Mouse (Mus musculus) intestine, embryonic 16.5 days (tissue): ENCODE measurements around the gene Hsd3b1. TPM values are rescaled to one million over a fixed set of nuclear protein-coding genes. Genes with fewer than 3 reads are reported as not detected.

Experiments used
- ATAC-seq: fragments of 200-750 bp; cut with Nextera tagmentation; 2 replicates; pipeline ENCODE4 v1.8.0; 2017; ENCODE audit warnings: moderate TSS enrichment, moderate library complexity
- H3K27ac ChIP-seq: fragments of 300-500 bp; sonication (generic); 2 replicates; pipeline ENCODE4 v1.5.1; 2014; ENCODE audit warnings: mild to moderate bottlenecking, low read length
- H3K27me3 ChIP-seq: fragments of 300-500 bp; sonication (generic); replicated peaks from 2 replicates; pipeline ENCODE4 v1.6.1; 2014; ENCODE audit warnings: low read length, control low read depth, mixed read lengths; ENCODE audit not compliant: control insufficient read depth, insufficient read depth
- H3K36me3 ChIP-seq: fragments of 300-500 bp; sonication (generic); 2 replicates; pipeline ENCODE4 v1.6.1; 2014; ENCODE audit warnings: low read length, control low read depth; ENCODE audit not compliant: control insufficient read depth, insufficient read depth
- H3K4me1 ChIP-seq: fragments of 300-500 bp; sonication (generic); 2 replicates; pipeline ENCODE4 v1.6.1; 2014; ENCODE audit warnings: low read length, control low read depth, mixed read lengths; ENCODE audit not compliant: control insufficient read depth, insufficient read depth
- H3K4me2 ChIP-seq: fragments of 300-500 bp; sonication (generic); 2 replicates; pipeline ENCODE4 v1.6.1; 2014; ENCODE audit warnings: low read depth, low read length, control low read depth
- H3K4me3 ChIP-seq: fragments of 300-500 bp; sonication (generic); 2 replicates; pipeline ENCODE4 v1.5.1; 2014; ENCODE audit warnings: mild to moderate bottlenecking, low read length
- H3K9ac ChIP-seq: fragments of 300-500 bp; sonication (generic); 2 replicates; pipeline ENCODE4 v1.6.1; 2014; ENCODE audit warnings: low read depth, low read length
- H3K9me3 ChIP-seq: fragments of 300-500 bp; sonication (generic); 2 replicates; pipeline ENCODE4 v1.6.1; 2016; ENCODE audit warnings: low read length, control low read depth; ENCODE audit not compliant: control insufficient read depth
- WGBS: fragments of 180-500 bp; shearing (Covaris S2); extraction: QIAGEN DNeasy Blood & Tissue Kit; methylation state at CpG from one replicate; pipeline ENCODE4 v1.1.7; 2014; 5-methylcytosine and 5-hydroxymethylcytosine counted together
- polyA plus RNA-seq: library from polyadenylated mRNA; unstranded; fragments of >200 nt; fragmentation: Nextera tagmentation; extraction: Ambion mirVana; gene quantifications from 2 replicates; pipeline ENCODE4 v1.2.1, GENCODE M21; 2015

The Hsd3b1 gene
- polyA plus RNA-seq, 1 experiment from 2014 or later: 16.6 TPM

GRCm38 (mm10) chr3:98862800-98863199, 3.2 kb upstream of the Hsd3b1 start:
- H3K4me3 ChIP-seq: no peak overlapping the region
- 93% methylated on average over 1 of the region's 1 CpGs for WGBS
- no peaks in the 10 kb centered on the region for H3K36me3 ChIP-seq
- ATAC-seq: no peak
- H3K27ac ChIP-seq: no peak overlapping the region
- H3K27me3 ChIP-seq: no peaks in the 10 kb centered on the region
- no peak overlapping the region for H3K9ac ChIP-seq
- H3K9me3 ChIP-seq: no peaks in the 10 kb centered on the region
- H3K4me1 ChIP-seq: no peaks in the 10 kb centered on the region
- no peak overlapping the region for H3K4me2 ChIP-seq

DNA sequence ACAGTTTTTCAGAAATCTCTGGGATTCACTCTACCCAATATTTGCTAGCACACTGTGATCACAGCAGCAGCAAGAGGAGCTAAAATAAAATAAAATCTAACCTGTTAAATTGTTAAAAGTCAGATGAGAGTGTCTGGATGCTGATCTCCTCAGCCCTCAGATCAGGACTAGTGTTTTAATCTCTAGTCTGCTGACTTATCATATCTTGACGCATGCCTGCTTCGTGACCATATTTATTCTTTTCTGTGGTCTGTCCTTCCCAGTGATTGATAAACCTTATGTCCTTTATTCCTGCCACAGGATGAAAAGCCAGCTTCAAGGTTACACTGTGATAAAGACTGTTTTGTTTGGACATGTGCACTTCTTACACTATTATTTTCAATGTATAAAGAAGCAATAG, 1.5 kb downstream of the Hsd3b1 start:
- no peak overlapping the region for H3K27ac ChIP-seq
- H3K27me3 ChIP-seq: no peaks in the 10 kb centered on the region
- H3K4me2 ChIP-seq: no peak overlapping the region
- no peaks in the 10 kb centered on the region; the same call in 1 of the 2 replicates for H3K4me1 ChIP-seq
- H3K4me3 ChIP-seq: no peak overlapping the region
- no peak overlapping the region for H3K9ac ChIP-seq
- no peaks in the 10 kb centered on the region for H3K9me3 ChIP-seq
- no peak for ATAC-seq
- no peaks in the 10 kb centered on the region for H3K36me3 ChIP-seq
- 69% methylated on average over 2 of the region's 2 CpGs for WGBS

DNA sequence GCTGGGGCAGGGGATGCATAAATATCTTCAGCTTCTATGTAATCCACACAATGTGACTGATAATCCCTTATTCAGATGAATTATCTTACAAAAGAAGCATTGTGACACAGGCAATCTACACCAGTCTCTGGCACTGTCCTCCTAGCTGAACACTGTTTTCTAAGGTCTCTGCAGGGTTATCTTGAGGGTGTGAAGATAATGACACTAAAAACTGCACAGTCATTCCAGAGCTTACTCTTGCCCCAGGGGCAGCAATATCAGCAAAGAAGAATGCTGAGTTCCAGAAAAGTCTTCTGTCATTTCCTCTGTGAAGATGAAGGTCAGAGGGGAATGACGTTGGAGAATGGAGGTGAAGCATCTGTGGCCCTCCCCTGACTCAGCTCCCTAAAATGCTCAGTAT, 2.7 kb downstream of the Hsd3b1 start:
- Histone ChIP-seq H3K4me1 (no peaks in the 10 kb centered on the region; the same call in 1 of the 2 replicates), H3K9ac (no peak overlapping the region), H3K4me3 (no peak overlapping the region), H3K36me3 (no peaks in the 10 kb centered on the region), H3K4me2 (no peak overlapping the region), H3K27me3 (no peaks in the 10 kb centered on the region), H3K9me3 (no peaks in the 10 kb centered on the region), H3K27ac (no peak overlapping the region)
- ATAC-seq: 0 out of 2 replicates have a peak, but pooled peaks have one; percentile 37
- 48% methylated on average over 1 of the region's 1 CpGs for WGBS

DNA sequence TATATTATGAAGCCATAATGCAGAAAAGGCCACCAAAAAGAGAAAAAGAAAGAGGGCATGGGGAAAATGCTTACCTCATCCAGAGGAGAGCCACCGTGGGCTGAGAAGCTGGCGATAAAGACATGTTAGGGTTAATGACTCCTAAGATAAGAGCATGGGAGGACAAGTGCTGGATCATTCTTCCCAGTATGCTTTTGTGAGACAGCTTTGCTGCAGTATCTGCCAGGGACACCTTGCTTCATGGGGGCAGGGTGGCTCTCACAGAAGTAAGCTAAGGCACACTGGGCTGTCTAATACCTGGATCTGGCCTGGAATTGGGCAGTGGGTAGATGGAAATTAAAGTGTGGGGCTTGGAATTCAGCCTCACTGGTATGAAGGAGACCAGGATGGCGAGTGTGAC, 4.4 kb downstream of the Hsd3b1 start:
- 65% methylated on average over 3 of the region's 3 CpGs for WGBS
- Histone ChIP-seq H3K9ac (no peak overlapping the region), H3K4me2 (no peak overlapping the region), H3K9me3 (no peaks in the 10 kb centered on the region), H3K27ac (no peak overlapping the region), H3K4me1 (no peaks in the 10 kb centered on the region; the same call in 1 of the 2 replicates), H3K36me3 (no peaks in the 10 kb centered on the region), H3K27me3 (no peaks in the 10 kb centered on the region), H3K4me3 (no peak overlapping the region)
- peak; percentile 64 for ATAC-seq

- ATAC-seq: peak; percentile 84
- Histone ChIP-seq H3K9me3 (no peaks in the 10 kb centered on the region), H3K27me3 (no peaks in the 10 kb centered on the region), H3K4me1 (no peaks in the 10 kb centered on the region; the same call in 1 of the 2 replicates), H3K9ac (no peak overlapping the region), H3K36me3 (no peaks in the 10 kb centered on the region), H3K4me3 (no peak overlapping the region), H3K4me2 (no peak overlapping the region), H3K27ac (0 out of 2 replicates have a peak overlapping the region, but pooled peaks have one; percentile 37)
- 21% methylated on average over 1 of the region's 1 CpGs for WGBS
Measured at GRCm38 (mm10) chr3:98853685-98854084, 5.9 kb downstream of the Hsd3b1 start.

DNA sequence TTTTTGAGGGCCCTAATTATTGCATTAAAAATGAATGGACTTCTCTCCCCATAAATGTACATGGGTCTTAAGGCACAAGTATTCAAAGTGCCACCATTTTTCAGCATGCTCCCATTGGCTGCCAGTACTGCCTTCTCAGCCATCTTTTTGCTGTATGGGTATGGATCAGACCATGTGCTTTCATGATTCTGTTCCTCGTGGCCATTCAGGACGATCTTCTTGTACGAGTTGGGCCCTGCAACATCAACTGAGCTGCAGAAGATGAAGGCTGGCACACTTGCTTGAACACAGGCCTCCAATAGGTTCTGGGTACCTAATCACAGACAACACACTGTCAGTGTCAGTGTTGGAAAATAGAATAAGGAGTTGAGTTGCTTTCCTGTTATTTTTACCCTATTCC, 6.5 kb downstream of the Hsd3b1 start:
- ATAC-seq: no peak

GRCm38 (mm10) chr3:98852631-98853030, 7.0 kb downstream of the Hsd3b1 start:
- Histone ChIP-seq H3K27me3 (no peaks in the 10 kb centered on the region), H3K4me2 (no peak overlapping the region), H3K4me1 (no peaks in the 10 kb centered on the region; the same call in 1 of the 2 replicates), H3K9me3 (no peaks in the 10 kb centered on the region), H3K4me3 (no peak overlapping the region), H3K36me3 (no peaks in the 10 kb centered on the region), H3K9ac (no peak overlapping the region), H3K27ac (no peak overlapping the region)
- no peak for ATAC-seq
- 91% methylated on average over 6 of the region's 6 CpGs for WGBS

More for the DNA sequence above, 6.5 kb downstream of the Hsd3b1 start:
- H3K4me1 ChIP-seq: no peaks in the 10 kb centered on the region; the same call in 1 of the 2 replicates
- H3K9ac ChIP-seq: no peak overlapping the region
- no peak overlapping the region for H3K27ac ChIP-seq
- no peak overlapping the region for H3K4me3 ChIP-seq
- H3K36me3 ChIP-seq: no peaks in the 10 kb centered on the region
- no peaks in the 10 kb centered on the region for H3K27me3 ChIP-seq
- WGBS: 92% methylated on average over 3 of the region's 3 CpGs
- no peaks in the 10 kb centered on the region for H3K9me3 ChIP-seq
- H3K4me2 ChIP-seq: no peak overlapping the region

GRCm38 (mm10) chr3:98851853-98852252, 7.7 kb downstream of the Hsd3b1 start:
- ATAC-seq: no peak
- no peak overlapping the region for H3K4me3 ChIP-seq
- 71% methylated on average over 2 of the region's 2 CpGs for WGBS
- no peaks in the 10 kb centered on the region for H3K27me3 ChIP-seq
- H3K27ac ChIP-seq: no peak overlapping the region
- H3K4me2 ChIP-seq: no peak overlapping the region
- H3K9me3 ChIP-seq: no peaks in the 10 kb centered on the region
- H3K36me3 ChIP-seq: no peaks in the 10 kb centered on the region
- no peaks in the 10 kb centered on the region; the same call in 1 of the 2 replicates for H3K4me1 ChIP-seq
- H3K9ac ChIP-seq: no peak overlapping the region

- H3K27me3 ChIP-seq: no peaks in the 10 kb centered on the region
- H3K9ac ChIP-seq: no peak overlapping the region
- 79% methylated on average over 5 of the region's 5 CpGs for WGBS
- H3K4me1 ChIP-seq: no peaks in the 10 kb centered on the region; the same call in 1 of the 2 replicates
- no peak overlapping the region for H3K4me3 ChIP-seq
- H3K36me3 ChIP-seq: no peaks in the 10 kb centered on the region
- no peak overlapping the region for H3K4me2 ChIP-seq
- H3K9me3 ChIP-seq: no peaks in the 10 kb centered on the region
- ATAC-seq: no peak
- no peak overlapping the region for H3K27ac ChIP-seq
Measured at GRCm38 (mm10) chr3:98850262-98850661, 9.3 kb downstream of the Hsd3b1 start.

DNA sequence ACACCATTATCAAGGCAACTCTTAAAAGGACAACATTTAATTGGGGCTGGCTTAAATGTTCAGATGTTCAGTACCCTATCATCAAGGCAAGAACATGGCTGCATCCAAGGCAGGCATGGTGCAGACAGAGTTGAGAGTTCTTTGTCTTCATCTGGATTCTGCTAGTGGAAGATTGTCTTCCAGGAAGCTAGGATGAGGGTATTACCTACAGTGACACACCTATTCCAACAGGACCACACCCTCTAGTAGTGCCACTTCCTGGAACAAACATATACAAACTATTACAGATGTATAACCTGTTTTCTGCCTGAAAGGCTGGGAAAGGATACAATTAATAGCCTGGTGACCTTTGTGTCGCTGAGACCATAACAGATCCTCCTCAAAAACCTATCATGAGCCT, 10.7 kb downstream of the Hsd3b1 start:
- Histone ChIP-seq H3K9ac (no peak overlapping the region), H3K4me3 (no peak overlapping the region), H3K4me1 (no peaks in the 10 kb centered on the region; the same call in 1 of the 2 replicates), H3K4me2 (no peak overlapping the region), H3K9me3 (no peaks in the 10 kb centered on the region), H3K27ac (no peak overlapping the region), H3K36me3 (no peaks in the 10 kb centered on the region), H3K27me3 (no peaks in the 10 kb centered on the region)
- ATAC-seq: 0 out of 2 replicates have a peak, but pooled peaks have one; percentile 36
- 94% methylated on average over 1 of the region's 1 CpGs for WGBS
